Comparison of ENCODE assay signal across 15 mouse cellular contexts in genomic region chr4:134436659-134437058, GRCm38 (mm10). TPM values are rescaled to one million over a fixed set of nuclear protein-coding genes. Genes with fewer than 3 reads are reported as not detected.
A peak's percentile ranks its signal among the peaks of the same experiment; 100 is the strongest.
DNase-seq lines count a peak whose midpoint lies in the region; ATAC-seq lines count a peak whose summit lies in the region.
"Had no signal": no experiment of that assay in that cellular context is flagged by ENCODE, and none has a peak within 500 bp of the region (broad histone marks: within the 10 kb centered on the region; RNA-seq: fewer than 3 reads in every experiment).

No protein-coding gene starts in this region.

- no peak overlapping the region for H3K4me3 ChIP-seq in forebrain, embryonic 12.5 days (replicated peaks)
- no peak overlapping the region for H3K4me3 ChIP-seq in forebrain, embryonic 10.5 days
- no peak overlapping the region for H3K4me3 ChIP-seq in hindbrain, embryonic 12.5 days
- H3K4me3 ChIP-seq: layer of hippocampus, adult 2 months had no signal

- H3K4me1 ChIP-seq in forebrain, embryonic 12.5 days = peaks cover 4% of the 10 kb centered on the region; the same call in 1 of the 2 replicates
- 0 out of 2 replicates have a peak, but pooled peaks cover 7% of the 10 kb centered on the region for H3K4me1 ChIP-seq in forebrain, embryonic 10.5 days
- H3K4me1 ChIP-seq in hindbrain, embryonic 12.5 days = peaks cover 12% of the 10 kb centered on the region; the same call in 1 of the 2 replicates

- H3K4me2 ChIP-seq in forebrain, embryonic 12.5 days = no peak overlapping the region
- no peak overlapping the region for H3K4me2 ChIP-seq in hindbrain, embryonic 12.5 days (replicated peaks)

- WGBS in forebrain, embryonic 12.5 days = 72% methylated on average over 10 of the region's 10 CpGs
- 76% methylated on average over 10 of the region's 10 CpGs for WGBS in forebrain, embryonic 10.5 days
- 69% methylated on average over 10 of the region's 10 CpGs for WGBS in hindbrain, embryonic 12.5 days

- H3K27me3 ChIP-seq in forebrain, embryonic 12.5 days = no peaks in the 10 kb centered on the region
- no peaks in the 10 kb centered on the region for H3K27me3 ChIP-seq in forebrain, embryonic 10.5 days (ENCODE audit: poor library complexity, severe bottlenecking)
- no peaks in the 10 kb centered on the region for H3K27me3 ChIP-seq in hindbrain, embryonic 12.5 days

- no peaks in the 10 kb centered on the region for H3K9me3 ChIP-seq in forebrain, embryonic 12.5 days
- H3K9me3 ChIP-seq in forebrain, embryonic 10.5 days = no peaks in the 10 kb centered on the region
- no peaks in the 10 kb centered on the region for H3K9me3 ChIP-seq in hindbrain, embryonic 12.5 days (replicated peaks)

- H3K9ac ChIP-seq in forebrain, embryonic 12.5 days = no peak overlapping the region
- no peak overlapping the region for H3K9ac ChIP-seq in hindbrain, embryonic 12.5 days

- 0 out of 2 replicates have a peak overlapping the region, but pooled peaks have one; percentile 15 for H3K27ac ChIP-seq in forebrain, embryonic 12.5 days
- H3K27ac ChIP-seq in forebrain, embryonic 10.5 days = no peak overlapping the region
- H3K27ac ChIP-seq in hindbrain, embryonic 12.5 days = no peak overlapping the region
- H3K27ac ChIP-seq: layer of hippocampus, adult 2 months had no signal

- H3K36me3 ChIP-seq in forebrain, embryonic 12.5 days (replicated peaks) = no peaks in the 10 kb centered on the region
- H3K36me3 ChIP-seq in forebrain, embryonic 10.5 days (replicated peaks) = no peaks in the 10 kb centered on the region
- H3K36me3 ChIP-seq in hindbrain, embryonic 12.5 days = no peaks in the 10 kb centered on the region

- DNase-seq in forebrain, embryonic 10.5 days (ENCODE audit: extremely low spot score, low spot score) = no peak
- peak; percentile 76 for DNase-seq in ES-CJ7 (ENCODE audit: low read depth, low spot score)
- DNase-seq in retina, embryonic 14.5 days (ENCODE audit: low spot score) = peak; percentile 47
- no peak for DNase-seq in c-Kit-positive CD71-positive TER-119-positive erythroid progenitor cells, embryonic 14.5 days (ENCODE audit: low spot score)
- no peak for DNase-seq in layer of hippocampus, postnatal 10 days (ENCODE audit: low spot score in 2 of 2)
- DNase-seq: B cell, adult 2 months; cerebellum, postnatal 25 days; gastrocnemius, postnatal 10 days; left cerebral cortex, postnatal 4 days; lung, adult 18-20 months had no signal

- ATAC-seq in forebrain, embryonic 12.5 days (ENCODE audit: low FRiP score) = no peak
- ATAC-seq in hindbrain, embryonic 12.5 days (ENCODE audit: low FRiP score) = peak; percentile 56; the same call in 1 of the 2 replicates
- no peak for ATAC-seq in megakaryocyte, adult 5-6 weeks (ENCODE audit: poor library complexity, severe bottlenecking)
- ATAC-seq: intestine, postnatal 0 days had no signal

RNA-seq across cellular contexts. Expression of gene Stmn1, which starts 31.5 kb away (rescaled TPM):
- 4,517 and 4,745 TPM in 2 replicates for polyA plus RNA-seq in forebrain, embryonic 12.5 days (2016; fragmentation: Nextera tagmentation; extraction: Ambion mirVana)
- polyA plus RNA-seq in forebrain, embryonic 10.5 days (2016; fragmentation: Nextera tagmentation; extraction: Ambion mirVana) = 2,040 and 2,174 TPM in 2 replicates
- 4,582 and 4,772 TPM in 2 replicates for polyA plus RNA-seq in hindbrain, embryonic 12.5 days (2016; fragmentation: Nextera tagmentation; extraction: Ambion mirVana)
- total RNA-seq in layer of hippocampus, postnatal 10 days (2021) = 1,000 to 10,000 TPM; 1,050 to 1,137 TPM
- total RNA-seq in megakaryocyte, adult 5-6 weeks (2015) = 563 and 570 TPM in 2 replicates
- 790 and 821 TPM in 2 replicates for total RNA-seq in megakaryocyte, adult 5-6 weeks (2017)

RNA-seq across cellular contexts. Expression of gene Pafah2, which starts 40.5 kb away (rescaled TPM):
- 7.2 and 8.3 TPM in 2 replicates for polyA plus RNA-seq in forebrain, embryonic 12.5 days (2016; fragmentation: Nextera tagmentation; extraction: Ambion mirVana)
- polyA plus RNA-seq in forebrain, embryonic 10.5 days (2016; fragmentation: Nextera tagmentation; extraction: Ambion mirVana) = 6.3 and 6.4 TPM in 2 replicates
- 9.2 and 10.7 TPM in 2 replicates for polyA plus RNA-seq in hindbrain, embryonic 12.5 days (2016; fragmentation: Nextera tagmentation; extraction: Ambion mirVana)
- 10 to 100 TPM; 11.5 to 13.1 TPM for total RNA-seq in layer of hippocampus, postnatal 10 days (2021)
- 4.6 and 5.9 TPM in 2 replicates for total RNA-seq in megakaryocyte, adult 5-6 weeks (2015)
- total RNA-seq in megakaryocyte, adult 5-6 weeks (2017) = 5.5 and 6.3 TPM in 2 replicates

RNA-seq across cellular contexts. Expression of gene Extl1, which starts 53.0 kb away (rescaled TPM):
- polyA plus RNA-seq in forebrain, embryonic 12.5 days (2016; fragmentation: Nextera tagmentation; extraction: Ambion mirVana) = 0.32 and 0.37 TPM in 2 replicates
- polyA plus RNA-seq in forebrain, embryonic 10.5 days (2016; fragmentation: Nextera tagmentation; extraction: Ambion mirVana) = 0.22 and 0.27 TPM in 2 replicates
- polyA plus RNA-seq in hindbrain, embryonic 12.5 days (2016; fragmentation: Nextera tagmentation; extraction: Ambion mirVana) = 1.2 and 1.7 TPM in 2 replicates
- 10 to 100 TPM; 26.2 to 27.5 TPM for total RNA-seq in layer of hippocampus, postnatal 10 days (2021)
- 0.04 TPM in 1 of 2 replicates, not detected in the other for total RNA-seq in megakaryocyte, adult 5-6 weeks (2015)
- total RNA-seq in megakaryocyte, adult 5-6 weeks (2017) = not detected in 2 replicates

RNA-seq across cellular contexts. Expression of gene Paqr7, which starts 59.8 kb away (rescaled TPM):
- 3.8 and 4.9 TPM in 2 replicates for polyA plus RNA-seq in forebrain, embryonic 12.5 days (2016; fragmentation: Nextera tagmentation; extraction: Ambion mirVana)
- 2.7 and 3.1 TPM in 2 replicates for polyA plus RNA-seq in forebrain, embryonic 10.5 days (2016; fragmentation: Nextera tagmentation; extraction: Ambion mirVana)
- 9.7 and 9.8 TPM in 2 replicates for polyA plus RNA-seq in hindbrain, embryonic 12.5 days (2016; fragmentation: Nextera tagmentation; extraction: Ambion mirVana)
- 10 to 100 TPM; 50.0 to 51.9 TPM for total RNA-seq in layer of hippocampus, postnatal 10 days (2021)
- 10.7 and 11.7 TPM in 2 replicates for total RNA-seq in megakaryocyte, adult 5-6 weeks (2015)
- total RNA-seq in megakaryocyte, adult 5-6 weeks (2017) = 17.0 and 17.6 TPM in 2 replicates

Comparison
In these comparisons a context has a peak if more than half of its experiments do, and no peak if none do; other contexts are left out.
1. DNase-seq: peak in ES-CJ7 (single experiment) and retina, embryonic 14.5 days (single experiment); none in forebrain, embryonic 10.5 days (single experiment), c-Kit-positive CD71-positive TER-119-positive erythroid progenitor cells, embryonic 14.5 days (single experiment) and layer of hippocampus, postnatal 10 days (0 of 2).